Mouse (Mus musculus): Measurements from ENCODE around the gene Pank3. TPM values are rescaled to one million over a fixed set of nuclear protein-coding genes. Genes with fewer than 3 reads are reported as not detected.
"Not testable (repeated sequence)": the region's sequence is repeated elsewhere in the genome, so short reads cannot be mapped to it uniquely, and the experiment has no call there.

Gene Pank3
- polyA plus RNA-seq, 1 experiment = 5.5 TPM

DNA sequence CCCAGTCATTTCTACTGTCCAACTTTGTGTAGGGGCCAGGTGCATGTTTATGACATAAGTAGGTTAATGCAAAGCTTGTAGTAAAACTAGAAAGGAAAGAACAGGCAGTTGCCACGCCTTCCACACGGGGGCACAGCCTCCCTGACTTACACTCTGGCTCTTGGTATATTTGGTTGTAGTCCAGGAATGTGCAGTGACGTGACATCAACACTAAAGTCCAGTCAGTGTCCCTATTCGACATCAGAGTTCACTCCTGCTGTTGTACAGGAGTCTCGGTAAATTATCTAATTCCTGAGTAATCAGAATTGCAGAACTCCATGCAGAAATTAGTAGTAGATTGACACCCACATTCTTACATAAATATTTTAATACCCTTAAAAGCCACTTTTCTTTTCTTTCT lies 13.8 kb downstream of the Pank3 start:
- H3K4me1 ChIP-seq (ENCODE audit: control insufficient read depth, insufficient read depth, low read length) = no peaks in the 10 kb centered on the region; the same call in 1 of the 2 replicates
- TF ChIP-seq POLR2A (IDR thresholded peaks at IDR 0.05; ENCODE audit: borderline replicate concordance, control insufficient read depth, low read depth, low read length) (no peak), CTCF (IDR thresholded peaks at IDR 0.05; ENCODE audit: control insufficient read depth, insufficient read depth, low read length) (no peak)
- H3K4me3 ChIP-seq (replicated peaks; ENCODE audit: control insufficient read depth, low read depth, low read length) = no peak overlapping the region
- no peak overlapping the region for H3K27ac ChIP-seq (ENCODE audit: control insufficient read depth, insufficient read depth, low read depth, low read length, poor library complexity)
- WGBS = 91% methylated on average over 5 of the region's 5 CpGs

DNA sequence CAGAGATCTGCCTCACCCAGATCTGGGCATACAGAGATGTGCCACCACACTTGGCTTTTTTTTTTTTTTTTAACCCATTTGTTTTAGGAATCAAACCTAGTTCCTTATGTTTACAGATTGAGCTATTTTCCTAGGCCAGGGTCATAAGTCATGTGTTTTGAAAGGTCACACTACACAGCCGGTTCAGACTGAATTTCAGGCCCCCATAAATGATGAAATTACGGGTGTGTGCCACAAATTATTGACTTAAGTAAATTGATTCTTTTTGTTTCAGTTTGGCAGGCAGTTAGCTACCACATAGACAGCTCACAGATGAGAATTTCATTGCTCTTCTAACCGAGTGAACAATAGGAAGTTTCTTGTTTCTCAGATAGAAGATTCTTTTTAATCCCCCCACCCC lies 14.7 kb downstream of the Pank3 start:
- Histone ChIP-seq H3K4me1 (ENCODE audit: control insufficient read depth, insufficient read depth, low read length) (no peaks in the 10 kb centered on the region; the same call in 1 of the 2 replicates), H3K4me3 (replicated peaks; ENCODE audit: control insufficient read depth, low read depth, low read length) (no peak overlapping the region), H3K27ac (ENCODE audit: control insufficient read depth, insufficient read depth, low read depth, low read length, poor library complexity) (no peak overlapping the region)
- 90% methylated on average over 3 of the region's 3 CpGs for WGBS
- TF ChIP-seq POLR2A (IDR thresholded peaks at IDR 0.05; ENCODE audit: borderline replicate concordance, control insufficient read depth, low read depth, low read length) (no peak), CTCF (IDR thresholded peaks at IDR 0.05; ENCODE audit: control insufficient read depth, insufficient read depth, low read length) (no peak)

DNA sequence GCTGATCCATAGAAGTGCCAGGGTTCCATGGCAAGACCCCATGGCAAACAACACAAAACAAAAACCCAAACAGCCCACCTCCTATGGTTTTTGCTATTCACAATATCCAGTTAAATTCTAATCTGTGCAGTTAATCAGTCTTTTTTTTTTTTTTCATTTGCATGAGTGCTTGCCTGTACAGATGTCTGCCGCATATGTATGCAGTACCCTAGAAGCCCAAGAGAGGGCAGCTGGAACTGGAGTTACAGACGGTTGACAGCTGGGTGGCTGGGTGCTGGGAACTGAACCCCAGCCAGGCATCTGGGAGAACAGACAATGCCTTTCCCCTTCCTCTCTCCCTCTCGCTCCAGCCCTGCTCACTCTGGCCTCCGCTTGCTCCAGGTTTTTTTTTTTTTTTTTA lies 15.3 kb downstream of the Pank3 start:
- WGBS = 91% methylated on average over 4 of the region's 4 CpGs
- H3K27ac ChIP-seq (ENCODE audit: control insufficient read depth, insufficient read depth, low read depth, low read length, poor library complexity) = no peak overlapping the region
- no peak overlapping the region for H3K4me3 ChIP-seq (replicated peaks; ENCODE audit: control insufficient read depth, low read depth, low read length)
- TF ChIP-seq POLR2A (IDR thresholded peaks at IDR 0.05; ENCODE audit: borderline replicate concordance, control insufficient read depth, low read depth, low read length) (no peak), CTCF (IDR thresholded peaks at IDR 0.05; ENCODE audit: control insufficient read depth, insufficient read depth, low read length) (no peak)
- H3K4me1 ChIP-seq (ENCODE audit: control insufficient read depth, insufficient read depth, low read length) = no peaks in the 10 kb centered on the region; the same call in 1 of the 2 replicates

DNA sequence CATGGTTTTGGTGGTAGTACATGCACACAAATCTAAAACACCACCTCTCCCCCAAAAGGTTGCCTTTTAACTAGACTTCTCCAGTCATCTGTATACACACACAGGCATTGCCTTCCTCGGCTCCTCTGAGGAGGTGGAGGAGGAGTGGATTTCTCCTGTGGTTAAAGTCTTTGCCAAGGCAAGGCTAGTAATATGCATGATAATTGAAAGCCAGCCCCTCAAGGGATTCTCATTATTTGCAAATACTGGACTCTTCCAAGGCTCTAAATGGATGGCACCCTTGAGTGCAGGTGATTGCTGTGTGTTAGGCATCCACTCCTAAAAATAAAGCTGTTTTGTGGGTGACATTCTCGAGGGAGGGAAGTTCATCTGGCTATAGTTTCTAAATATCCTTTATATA lies 19.2 kb downstream of the Pank3 start:
- TF ChIP-seq CTCF (IDR thresholded peaks at IDR 0.05; ENCODE audit: control insufficient read depth, insufficient read depth, low read length) = no peak
- no peak for TF ChIP-seq POLR2A (IDR thresholded peaks at IDR 0.05; ENCODE audit: borderline replicate concordance, control insufficient read depth, low read depth, low read length)
- WGBS = 77% methylated on average over 2 of the region's 2 CpGs
- H3K27ac ChIP-seq (ENCODE audit: control insufficient read depth, insufficient read depth, low read depth, low read length, poor library complexity) = no peak overlapping the region
- no peak overlapping the region for H3K4me3 ChIP-seq (replicated peaks; ENCODE audit: control insufficient read depth, low read depth, low read length)
- no peaks in the 10 kb centered on the region; the same call in 1 of the 2 replicates for H3K4me1 ChIP-seq (ENCODE audit: control insufficient read depth, insufficient read depth, low read length)

DNA sequence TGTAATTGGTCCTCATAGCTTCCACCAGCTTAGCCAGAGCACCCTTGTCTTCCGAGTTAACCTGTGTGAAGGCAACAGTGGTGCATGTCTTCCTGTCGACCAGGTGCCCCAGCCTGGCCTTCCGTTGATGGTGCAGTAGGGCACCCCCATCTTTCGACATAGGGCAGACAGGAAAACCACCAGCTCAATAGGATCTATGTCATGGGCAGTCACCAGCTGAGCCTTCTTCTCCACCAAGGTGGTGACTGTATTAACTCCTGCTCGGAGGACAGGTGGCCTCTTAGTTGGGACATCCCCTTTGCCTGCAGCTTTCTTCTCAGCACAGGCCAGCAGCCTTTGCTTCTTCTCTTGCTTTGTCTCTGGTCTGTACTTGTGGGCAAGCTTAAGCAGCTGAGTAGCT lies 23.5 kb downstream of the Pank3 start:
- WGBS = 41% methylated on average over 5 of the region's 5 CpGs
- H3K27ac ChIP-seq (ENCODE audit: control insufficient read depth, insufficient read depth, low read depth, low read length, poor library complexity); H3K4me1 ChIP-seq (ENCODE audit: control insufficient read depth, insufficient read depth, low read length); H3K4me3 ChIP-seq (replicated peaks; ENCODE audit: control insufficient read depth, low read depth, low read length): not testable (repeated sequence)

DNA sequence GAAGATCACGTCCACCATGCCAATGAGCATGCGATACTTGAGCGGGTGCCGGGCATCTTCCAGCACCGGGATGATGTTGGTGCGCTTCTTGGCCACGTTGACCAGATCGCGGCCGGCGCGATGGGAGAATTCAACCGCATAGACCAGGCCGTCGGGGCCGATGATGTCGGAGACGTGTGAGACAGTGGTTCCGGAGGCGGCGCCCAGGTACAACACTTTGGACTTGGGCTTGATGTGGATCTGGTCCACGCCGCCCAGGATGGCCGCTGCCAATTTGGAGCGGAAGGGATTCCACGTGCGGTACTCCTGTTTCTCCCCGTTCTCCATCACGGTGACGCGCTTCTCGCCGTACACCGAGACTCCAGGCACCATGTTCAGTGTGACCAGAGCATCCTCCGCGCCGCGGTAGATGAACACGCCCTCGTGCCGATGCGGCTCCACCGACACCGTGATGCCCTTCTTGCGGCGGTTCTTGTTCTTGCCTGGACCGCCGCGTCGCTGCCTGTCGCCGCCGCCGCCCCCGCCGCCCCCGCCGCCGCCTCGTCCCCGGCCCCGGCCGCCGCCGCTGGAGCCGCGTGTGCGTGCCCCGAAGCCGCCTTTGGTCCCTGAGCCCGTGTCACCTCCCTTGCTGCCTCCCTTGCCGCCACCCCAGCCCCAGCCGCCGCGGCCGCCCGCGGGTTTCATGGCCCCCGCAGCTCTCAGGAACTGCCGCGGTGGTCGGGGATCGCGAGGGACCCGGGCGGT lies 28.6 kb downstream of the Pank3 start:
- WGBS = 8% methylated on average over 83 of the region's 86 CpGs
- no peak overlapping the region for H3K4me3 ChIP-seq (replicated peaks; ENCODE audit: control insufficient read depth, low read depth, low read length)
- TF ChIP-seq CTCF (IDR thresholded peaks at IDR 0.05; ENCODE audit: control insufficient read depth, insufficient read depth, low read length) = no peak
- no peak for TF ChIP-seq POLR2A (IDR thresholded peaks at IDR 0.05; ENCODE audit: borderline replicate concordance, control insufficient read depth, low read depth, low read length)

DNA sequence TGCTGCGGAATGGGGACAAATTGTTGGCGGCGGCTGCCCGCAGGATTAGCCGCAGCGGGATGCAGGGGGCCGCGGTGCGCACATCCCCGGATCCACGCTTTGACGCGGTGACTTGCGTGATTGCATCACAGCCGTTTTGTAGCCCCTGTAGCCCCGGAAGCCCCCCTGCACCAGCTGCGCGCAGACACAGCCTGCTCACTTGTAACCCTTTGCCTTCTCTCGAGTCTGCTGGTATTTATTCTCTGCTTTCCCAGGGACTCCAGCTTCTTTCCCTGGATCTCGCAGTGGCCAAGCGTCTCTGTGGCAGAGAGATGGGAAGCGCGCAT lies 29.2 kb downstream of the Pank3 start:
- Histone ChIP-seq H3K4me1 (ENCODE audit: control insufficient read depth, insufficient read depth, low read length) (no peaks in the 10 kb centered on the region), H3K4me3 (replicated peaks; ENCODE audit: control insufficient read depth, low read depth, low read length) (no peak overlapping the region)

More for the DNA sequence above, 28.6 kb downstream of the Pank3 start:
- H3K4me1 ChIP-seq (ENCODE audit: control insufficient read depth, insufficient read depth, low read length) = no peaks in the 10 kb centered on the region
- H3K27ac ChIP-seq (ENCODE audit: control insufficient read depth, insufficient read depth, low read depth, low read length, poor library complexity) = no peak overlapping the region; the same call in 1 of the 2 replicates

DNA sequence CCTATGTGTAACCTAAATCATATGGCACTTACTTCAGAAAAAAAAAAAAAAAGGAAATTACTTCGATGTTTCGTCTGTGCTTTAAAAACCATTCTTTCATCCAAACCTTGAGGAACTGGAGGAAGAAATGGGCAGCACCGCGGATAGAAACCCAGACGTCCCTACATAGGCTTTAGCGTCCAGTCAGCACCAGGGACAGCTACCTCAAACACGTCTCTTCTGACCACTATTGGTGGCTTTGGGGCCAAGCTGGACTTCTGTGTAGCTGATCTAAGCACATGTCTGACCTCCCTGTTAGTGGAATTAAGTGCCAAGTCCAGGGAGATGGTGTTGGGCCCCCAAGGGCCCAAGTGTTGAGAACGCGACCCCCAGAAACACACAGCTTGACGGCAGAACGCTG lies 29.6 kb downstream of the Pank3 start, which contains the start of gene Fbll1:
Gene Fbll1 (minus strand): TSS at position 11 of the 400 bp plus-strand sequence.
- TF ChIP-seq POLR2A (IDR thresholded peaks at IDR 0.05; ENCODE audit: borderline replicate concordance, control insufficient read depth, low read depth, low read length) = no peak
- TF ChIP-seq CTCF (IDR thresholded peaks at IDR 0.05; ENCODE audit: control insufficient read depth, insufficient read depth, low read length) = no peak
- H3K4me1 ChIP-seq (ENCODE audit: control insufficient read depth, insufficient read depth, low read length) = no peaks in the 10 kb centered on the region
- 19% methylated on average over 11 of the region's 11 CpGs for WGBS
- no peak within 1 kb of the TSS for H3K4me3 ChIP-seq (replicated peaks; ENCODE audit: control insufficient read depth, low read depth, low read length)
- H3K27ac ChIP-seq (ENCODE audit: control insufficient read depth, insufficient read depth, low read depth, low read length, poor library complexity) = no peak within 1 kb of the TSS; the same call in 1 of the 2 replicates

More for the DNA sequence above, 29.2 kb downstream of the Pank3 start:
- TF ChIP-seq POLR2A (IDR thresholded peaks at IDR 0.05; ENCODE audit: borderline replicate concordance, control insufficient read depth, low read depth, low read length) (no peak), CTCF (IDR thresholded peaks at IDR 0.05; ENCODE audit: control insufficient read depth, insufficient read depth, low read length) (no peak)
- WGBS = 7% methylated on average over 23 of the region's 23 CpGs
- H3K27ac ChIP-seq (ENCODE audit: control insufficient read depth, insufficient read depth, low read depth, low read length, poor library complexity) = no peak overlapping the region; the same call in 1 of the 2 replicates

DNA sequence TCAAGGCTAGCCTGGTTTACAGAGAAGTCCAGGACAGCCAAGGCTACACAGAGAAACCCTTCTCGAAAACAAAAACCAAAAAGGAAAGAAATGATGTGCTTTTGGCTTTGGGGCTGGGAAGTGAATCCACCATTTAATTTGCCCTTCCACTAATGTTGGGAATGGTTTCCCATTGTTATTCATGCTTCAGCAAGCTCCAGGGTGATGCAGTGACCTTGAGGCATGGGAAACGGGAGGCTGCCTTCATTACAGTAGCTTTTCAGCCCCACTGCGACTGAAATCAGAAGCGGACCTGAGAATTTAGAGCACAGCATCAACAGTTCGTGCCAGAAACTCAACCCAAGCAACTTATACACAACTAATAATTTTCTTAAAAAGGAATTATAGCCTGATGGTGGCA lies 32.0 kb downstream of the Pank3 start:
- H3K4me1 ChIP-seq (ENCODE audit: control insufficient read depth, insufficient read depth, low read length) = no peaks in the 10 kb centered on the region
- 62% methylated on average over 5 of the region's 5 CpGs for WGBS
- H3K27ac ChIP-seq (ENCODE audit: control insufficient read depth, insufficient read depth, low read depth, low read length, poor library complexity) = no peak overlapping the region
- TF ChIP-seq POLR2A (IDR thresholded peaks at IDR 0.05; ENCODE audit: borderline replicate concordance, control insufficient read depth, low read depth, low read length) (no peak), CTCF (IDR thresholded peaks at IDR 0.05; ENCODE audit: control insufficient read depth, insufficient read depth, low read length) (no peak)
- no peak overlapping the region for H3K4me3 ChIP-seq (replicated peaks; ENCODE audit: control insufficient read depth, low read depth, low read length)

Measured in bone marrow, adult 2 months (tissue).